Mouse (Mus musculus): Measurements from ENCODE around the gene Comp. TPM values are rescaled to one million over a fixed set of nuclear protein-coding genes. Genes with fewer than 3 reads are reported as not detected.

Gene Comp
- polyA plus RNA-seq, 1 experiment from 2014 or later = 1.8 TPM

GRCm38 (mm10) chr8:70377049-70377448 lies 3.7 kb downstream of the Comp start:
- Histone ChIP-seq H3K27ac (replicated peaks) (no peak overlapping the region), H3K9me3 (0 out of 2 replicates have a peak, but pooled peaks cover 2% of the 10 kb centered on the region), H3K4me3 (no peak overlapping the region), H3K27me3 (peaks cover 93% of the 10 kb centered on the region), H3K9ac (no peak overlapping the region), H3K4me1 (replicated peaks) (peaks cover 29% of the 10 kb centered on the region), H3K36me3 (no peaks in the 10 kb centered on the region), H3K4me2 (no peak overlapping the region)
- ATAC-seq (ENCODE audit: low read depth) = no peak
- 19% methylated on average over 15 of the region's 15 CpGs for WGBS

- no peak overlapping the region for H3K4me3 ChIP-seq
- no peak overlapping the region for H3K27ac ChIP-seq (replicated peaks)
- no peaks in the 10 kb centered on the region for H3K9me3 ChIP-seq
- H3K4me2 ChIP-seq = no peak overlapping the region
- no peak for ATAC-seq (ENCODE audit: low read depth)
- peaks cover 14% of the 10 kb centered on the region for H3K36me3 ChIP-seq
- peaks cover 10% of the 10 kb centered on the region; the same call in 1 of the 2 replicates for H3K4me1 ChIP-seq (replicated peaks)
- peaks cover 64% of the 10 kb centered on the region for H3K27me3 ChIP-seq
- 86% methylated on average over 12 of the region's 12 CpGs for WGBS
- H3K9ac ChIP-seq = no peak overlapping the region
These were observed 6.7 kb downstream of the Comp start for GRCm38 (mm10) chr8:70380069-70380468.

GRCm38 (mm10) chr8:70383287-70383686 lies 9.9 kb downstream of the Comp start:
- peaks cover 32% of the 10 kb centered on the region for H3K27me3 ChIP-seq
- 69% methylated on average over 3 of the region's 3 CpGs for WGBS

GRCm38 (mm10) chr8:70389678-70390077 lies 16.3 kb downstream of the Comp start:
- Histone ChIP-seq H3K9ac (no peak overlapping the region), H3K4me3 (no peak overlapping the region), H3K36me3 (peaks cover 74% of the 10 kb centered on the region), H3K4me1 (replicated peaks) (no peaks in the 10 kb centered on the region), H3K4me2 (no peak overlapping the region), H3K27me3 (no peaks in the 10 kb centered on the region), H3K27ac (replicated peaks) (no peak overlapping the region), H3K9me3 (no peaks in the 10 kb centered on the region)
- ATAC-seq (ENCODE audit: low read depth) = no peak
- 91% methylated on average over 2 of the region's 2 CpGs for WGBS

More at GRCm38 (mm10) chr8:70383287-70383686, 9.9 kb downstream of the Comp start:
- H3K27ac ChIP-seq (replicated peaks) = no peak overlapping the region
- no peak overlapping the region for H3K9ac ChIP-seq
- H3K4me1 ChIP-seq (replicated peaks) = no peaks in the 10 kb centered on the region
- no peak overlapping the region for H3K4me3 ChIP-seq
- no peaks in the 10 kb centered on the region for H3K9me3 ChIP-seq
- H3K36me3 ChIP-seq = peaks cover 46% of the 10 kb centered on the region
- ATAC-seq (ENCODE audit: low read depth) = 0 out of 2 replicates have a peak, but pooled peaks have one; percentile 16
- H3K4me2 ChIP-seq = no peak overlapping the region

DNA sequence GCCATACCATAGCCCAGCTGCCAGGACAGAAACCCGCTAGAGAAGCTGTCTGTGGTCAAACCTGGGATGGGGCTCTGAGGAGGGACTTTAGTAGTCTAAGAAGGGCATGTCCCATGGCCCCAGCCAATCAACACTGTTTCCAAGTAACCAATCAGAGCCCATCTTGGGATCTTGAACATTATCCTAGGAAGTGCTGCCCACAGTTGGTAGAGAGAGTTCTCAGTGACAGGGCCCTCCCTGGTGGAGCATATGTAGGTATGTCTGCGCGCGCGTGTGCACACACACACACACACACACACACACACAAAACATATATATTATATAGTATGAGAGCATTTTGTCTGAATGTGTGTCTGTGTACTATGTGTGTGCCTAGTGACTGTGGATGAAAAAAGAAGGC lies 19.7 kb downstream of the Comp start:
- WGBS = 80% methylated on average over 5 of the region's 5 CpGs
- Histone ChIP-seq H3K9me3 (no peaks in the 10 kb centered on the region), H3K4me1 (replicated peaks) (no peaks in the 10 kb centered on the region), H3K4me3 (no peak overlapping the region), H3K27me3 (no peaks in the 10 kb centered on the region), H3K4me2 (no peak overlapping the region), H3K36me3 (peaks cover 50% of the 10 kb centered on the region), H3K9ac (no peak overlapping the region), H3K27ac (replicated peaks) (no peak overlapping the region)
- ATAC-seq (ENCODE audit: low read depth) = no peak

DNA sequence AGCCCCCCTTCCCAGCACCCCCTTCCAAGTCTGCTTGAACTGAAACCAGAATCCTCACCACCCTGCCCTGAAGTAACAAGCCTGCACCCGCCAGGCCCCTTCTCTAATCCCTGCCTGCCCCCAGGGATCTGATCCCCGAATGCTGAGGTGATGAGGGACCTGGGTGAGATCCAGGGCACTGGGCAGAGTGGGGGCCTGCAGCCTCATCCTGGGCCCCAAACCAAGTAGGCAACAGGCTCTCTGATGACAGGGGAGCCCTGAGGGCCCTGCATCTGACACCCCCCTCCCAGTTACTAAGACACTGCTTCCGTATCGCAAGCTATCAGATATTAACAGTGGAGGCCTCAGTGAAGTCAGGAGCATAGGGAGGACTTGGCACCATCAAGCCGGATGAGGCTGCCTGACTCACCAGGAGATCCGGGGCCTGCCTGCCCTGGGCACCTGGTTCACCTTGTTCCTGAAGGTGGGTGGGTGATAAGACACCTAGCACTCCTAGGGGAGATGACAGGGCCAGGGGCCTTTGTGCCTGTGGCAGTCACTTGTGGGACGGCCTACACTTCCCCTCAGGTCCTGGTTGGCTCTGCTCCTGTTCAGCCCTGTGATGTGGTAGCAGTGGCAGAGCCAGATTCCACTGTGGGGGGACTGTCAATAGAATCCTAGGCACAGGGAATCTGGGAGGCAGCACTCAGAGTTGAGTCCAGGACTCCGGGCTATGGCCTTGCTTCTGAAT lies 21.1 kb downstream of the Comp start:
- no peak overlapping the region for H3K4me2 ChIP-seq
- no peak overlapping the region for H3K9ac ChIP-seq
- peaks cover 38% of the 10 kb centered on the region for H3K36me3 ChIP-seq
- no peaks in the 10 kb centered on the region for H3K9me3 ChIP-seq
- H3K4me3 ChIP-seq = no peak overlapping the region
- H3K27ac ChIP-seq (replicated peaks) = no peak overlapping the region
- no peaks in the 10 kb centered on the region for H3K4me1 ChIP-seq (replicated peaks)
- WGBS = 86% methylated on average over 8 of the region's 8 CpGs
- no peak for ATAC-seq (ENCODE audit: low read depth)
- no peaks in the 10 kb centered on the region for H3K27me3 ChIP-seq

DNA sequence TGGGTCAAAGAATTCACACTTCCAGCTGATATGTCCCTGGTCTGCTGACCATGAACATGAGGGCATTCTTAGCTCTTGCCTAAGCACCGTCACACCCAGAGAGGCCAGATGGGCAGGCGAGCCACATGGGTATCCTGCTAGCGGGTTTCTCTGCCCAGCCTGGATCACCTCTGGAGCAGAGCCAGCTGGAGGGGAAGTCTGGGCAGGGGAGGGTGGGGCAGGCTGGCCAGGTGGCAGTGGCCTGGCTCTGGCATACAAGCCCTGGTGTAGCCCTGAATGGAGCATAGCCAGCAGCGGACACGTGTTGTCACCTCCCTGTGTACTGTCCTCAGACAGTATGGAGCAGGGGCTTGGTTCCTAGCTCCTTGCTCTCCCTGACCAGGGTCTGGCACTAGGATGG lies 22.3 kb downstream of the Comp start:
- WGBS = 70% methylated on average over 5 of the region's 5 CpGs
- no peak overlapping the region for H3K4me2 ChIP-seq
- H3K27ac ChIP-seq (replicated peaks) = no peak overlapping the region
- H3K4me1 ChIP-seq (replicated peaks) = no peaks in the 10 kb centered on the region
- H3K4me3 ChIP-seq = no peak overlapping the region
- no peak overlapping the region for H3K9ac ChIP-seq
- no peaks in the 10 kb centered on the region for H3K27me3 ChIP-seq
- H3K9me3 ChIP-seq = no peaks in the 10 kb centered on the region
- peaks cover 38% of the 10 kb centered on the region for H3K36me3 ChIP-seq
- ATAC-seq (ENCODE audit: low read depth) = no peak

DNA sequence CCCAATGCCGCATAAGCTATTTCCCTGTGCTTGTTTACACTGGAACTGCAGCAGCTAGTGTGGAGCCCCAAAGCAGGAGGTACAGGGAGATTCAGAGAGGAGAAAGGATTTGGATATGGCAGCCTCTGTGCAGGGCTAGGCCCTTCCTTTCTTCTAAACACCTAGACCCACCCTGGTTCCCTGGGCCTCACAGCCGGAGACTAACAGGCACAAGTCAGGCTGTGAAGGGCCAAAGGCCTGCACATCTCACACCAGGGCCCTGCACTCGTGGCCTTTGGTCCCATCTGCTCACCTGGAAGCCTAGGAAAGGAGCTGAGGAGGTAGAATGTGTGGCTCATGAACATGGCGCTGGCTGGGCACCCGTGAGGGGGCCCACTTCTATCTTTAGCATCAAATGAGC lies 22.8 kb downstream of the Comp start:
- no peak overlapping the region for H3K27ac ChIP-seq (replicated peaks)
- no peak overlapping the region for H3K4me2 ChIP-seq
- H3K4me1 ChIP-seq (replicated peaks) = no peaks in the 10 kb centered on the region
- peaks cover 35% of the 10 kb centered on the region for H3K36me3 ChIP-seq
- H3K9ac ChIP-seq = no peak overlapping the region
- no peaks in the 10 kb centered on the region for H3K27me3 ChIP-seq
- no peak for ATAC-seq (ENCODE audit: low read depth)
- WGBS = 74% methylated on average over 5 of the region's 5 CpGs
- no peaks in the 10 kb centered on the region for H3K9me3 ChIP-seq
- no peak overlapping the region for H3K4me3 ChIP-seq

DNA sequence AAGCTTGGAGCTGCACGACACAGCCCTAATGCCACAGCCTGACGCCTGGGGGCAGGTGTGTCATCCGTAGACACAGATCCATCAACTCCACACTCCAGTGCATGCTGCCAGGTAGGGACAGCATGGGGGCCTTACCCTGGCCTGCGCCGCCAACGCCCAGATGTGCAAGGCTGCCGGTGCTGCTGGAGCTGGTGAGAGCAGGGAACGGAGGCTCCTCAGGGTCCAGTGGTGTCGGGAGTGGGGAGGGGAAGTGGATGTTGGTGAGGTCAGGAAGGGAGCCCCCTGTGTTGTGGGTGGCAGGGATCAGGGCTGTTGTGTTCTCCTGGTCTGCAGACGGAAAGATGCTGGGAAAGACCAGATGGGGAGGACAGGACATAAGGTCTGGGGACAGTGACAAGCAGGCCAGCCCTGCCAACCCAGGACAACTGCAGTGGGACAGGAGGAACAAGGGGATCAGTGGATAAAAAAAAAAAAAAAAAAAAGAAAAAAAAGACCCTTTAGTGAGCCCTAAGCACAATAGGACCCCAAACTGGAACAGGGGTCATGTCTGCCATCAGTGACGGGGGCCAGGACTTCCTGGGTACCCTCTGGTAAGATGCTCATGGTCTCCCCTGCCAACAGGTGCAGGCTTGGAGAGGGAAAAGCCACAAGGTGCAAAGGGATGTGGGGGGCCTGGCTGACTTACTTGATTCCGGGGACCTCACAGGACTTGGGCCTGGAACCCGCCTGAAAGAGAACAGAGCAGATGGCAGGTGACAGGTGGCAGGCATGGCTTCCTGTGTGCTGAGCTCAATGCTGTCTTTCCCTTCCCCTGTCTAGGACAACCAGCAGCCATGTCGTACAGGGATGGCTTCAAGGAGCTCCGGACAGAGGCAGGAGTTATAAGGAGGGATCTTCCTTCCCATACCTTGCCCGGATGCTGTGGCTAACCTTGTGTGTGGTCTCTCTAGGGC lies 24.5 kb downstream of the Comp start:
- Histone ChIP-seq H3K27ac (replicated peaks) (no peak overlapping the region), H3K9me3 (no peaks in the 10 kb centered on the region), H3K36me3 (peaks cover 30% of the 10 kb centered on the region), H3K27me3 (no peaks in the 10 kb centered on the region), H3K4me1 (replicated peaks) (no peaks in the 10 kb centered on the region), H3K4me3 (no peak overlapping the region), H3K4me2 (no peak overlapping the region), H3K9ac (no peak overlapping the region)
- ATAC-seq (ENCODE audit: low read depth) = no peak
- 90% methylated on average over 16 of the region's 16 CpGs for WGBS

DNA sequence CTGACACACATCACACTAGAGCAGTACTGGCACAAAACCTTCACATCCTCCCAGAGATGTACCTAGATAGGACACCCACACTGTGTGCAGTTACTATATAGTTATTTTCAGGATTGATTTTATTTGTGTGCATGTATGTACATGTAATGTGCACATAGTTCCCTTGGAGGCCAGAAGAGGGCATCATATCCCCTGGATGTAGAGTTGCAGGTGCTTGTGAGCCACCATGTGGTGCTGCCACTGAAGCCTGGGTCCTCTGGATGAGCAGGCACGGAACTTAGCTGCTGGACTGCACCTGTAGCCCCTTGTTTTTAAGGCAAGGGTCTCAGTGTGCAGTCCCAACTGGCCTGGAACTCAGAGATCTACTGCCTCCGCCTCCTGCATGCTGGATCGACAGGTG lies 30.9 kb downstream of the Comp start:
- no peak overlapping the region for H3K4me3 ChIP-seq
- H3K4me1 ChIP-seq (replicated peaks) = peaks cover 27% of the 10 kb centered on the region
- ATAC-seq (ENCODE audit: low read depth) = no peak

GRCm38 (mm10) chr8:70405189-70405588 lies 31.8 kb downstream of the Comp start:
- Histone ChIP-seq H3K9ac (no peak overlapping the region), H3K4me2 (no peak overlapping the region), H3K4me1 (replicated peaks) (peaks cover 33% of the 10 kb centered on the region), H3K27ac (replicated peaks) (no peak overlapping the region), H3K9me3 (no peaks in the 10 kb centered on the region), H3K36me3 (peaks cover 29% of the 10 kb centered on the region), H3K4me3 (no peak overlapping the region), H3K27me3 (no peaks in the 10 kb centered on the region)
- WGBS = 60% methylated on average over 7 of the region's 7 CpGs
- no peak for ATAC-seq (ENCODE audit: low read depth)

More for the DNA sequence above, 30.9 kb downstream of the Comp start:
- WGBS = 95% methylated on average over 3 of the region's 3 CpGs
- Histone ChIP-seq H3K9ac (no peak overlapping the region), H3K27ac (replicated peaks) (no peak overlapping the region), H3K36me3 (peaks cover 34% of the 10 kb centered on the region), H3K9me3 (no peaks in the 10 kb centered on the region), H3K27me3 (no peaks in the 10 kb centered on the region), H3K4me2 (no peak overlapping the region)

DNA sequence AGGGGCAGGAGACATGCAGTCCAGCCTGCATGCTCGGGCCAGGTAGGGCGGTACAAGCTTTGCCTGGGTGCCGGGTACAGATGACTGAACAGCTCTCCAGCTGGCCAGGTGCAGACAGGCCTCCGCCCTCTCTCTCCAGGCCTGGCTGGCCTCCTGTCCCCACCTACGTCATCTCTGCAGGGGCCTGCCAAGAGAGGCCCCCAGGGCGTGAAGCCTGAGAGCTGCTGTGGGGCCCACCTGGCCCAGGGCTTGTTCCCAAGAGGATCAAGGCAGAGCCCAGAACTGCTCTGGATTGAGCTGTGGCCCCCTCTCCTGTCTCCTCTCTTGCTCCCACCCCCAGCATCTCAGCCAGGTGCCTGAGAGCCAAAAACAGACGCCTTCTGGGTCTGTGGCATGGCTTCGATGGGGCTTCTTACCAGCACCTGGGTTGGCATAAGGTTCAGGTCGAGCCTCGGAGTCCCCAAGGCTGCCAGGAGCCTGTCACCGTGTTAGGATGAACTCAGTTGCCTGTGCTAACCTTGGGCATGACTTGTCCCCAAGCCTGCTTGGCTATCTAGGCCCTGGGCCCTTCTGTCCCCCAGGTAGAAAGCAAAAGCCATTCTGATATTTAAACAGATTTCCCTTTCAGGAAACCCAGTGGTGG lies 33.2 kb downstream of the Comp start:
- Histone ChIP-seq H3K9me3 (no peaks in the 10 kb centered on the region), H3K36me3 (peaks cover 23% of the 10 kb centered on the region), H3K4me1 (replicated peaks) (peaks cover 37% of the 10 kb centered on the region), H3K27me3 (no peaks in the 10 kb centered on the region), H3K4me2 (no peak overlapping the region), H3K4me3 (no peak overlapping the region), H3K9ac (no peak overlapping the region), H3K27ac (replicated peaks) (no peak overlapping the region)
- 83% methylated on average over 11 of the region's 11 CpGs for WGBS
- no peak for ATAC-seq (ENCODE audit: low read depth)
